Mouse (Mus musculus) kidney, postnatal 0 days (tissue): ENCODE measurements around the gene Mpst. TPM values are rescaled to one million over a fixed set of nuclear protein-coding genes. Genes with fewer than 3 reads are reported as not detected.

ENCODE experiments used
- ATAC-seq: fragments of 200-750 bp; cut with Nextera tagmentation; replicated peaks from 2 replicates; pipeline ENCODE4 v1.8.0; 2017; ENCODE audit warnings: low read depth, moderate number of reproducible peaks, moderate TSS enrichment, moderate library complexity; ENCODE audit not compliant: low FRiP score
- DNase-seq: peaks from one replicate; pipeline ENCODE4 v3.0.0-alpha.2; 2016; ENCODE audit warnings: low spot score
- H3K27ac ChIP-seq: fragments of 300-500 bp; sonication (generic); 2 replicates; pipeline ENCODE4 v1.5.1; 2014; ENCODE audit warnings: mild to moderate bottlenecking
- H3K27me3 ChIP-seq: fragments of 300-500 bp; sonication (generic); 2 replicates; pipeline ENCODE4 v1.6.1; 2014; ENCODE audit warnings: low read length, mixed read lengths; ENCODE audit not compliant: insufficient read depth
- H3K36me3 ChIP-seq: fragments of 300-500 bp; sonication (generic); 2 replicates; pipeline ENCODE4 v1.6.1; 2014; ENCODE audit warnings: low read length, mixed read lengths; ENCODE audit not compliant: insufficient read depth
- H3K4me1 ChIP-seq: fragments of 300-500 bp; sonication (generic); replicated peaks from 2 replicates; pipeline ENCODE4 v1.6.1; 2014; ENCODE audit warnings: antibody characterized with exemption, low read length, mixed read lengths; ENCODE audit not compliant: insufficient read depth
- H3K4me2 ChIP-seq: fragments of 300-500 bp; sonication (generic); 2 replicates; pipeline ENCODE4 v1.6.1; 2014; ENCODE audit warnings: mild to moderate bottlenecking, low read length, moderate library complexity, mixed read lengths
- H3K4me3 ChIP-seq: fragments of 300-500 bp; sonication (generic); replicated peaks from 2 replicates; pipeline ENCODE4 v1.5.1; 2014; ENCODE audit warnings: low read depth, low read length
- H3K9ac ChIP-seq: fragments of 300-500 bp; sonication (generic); 2 replicates; pipeline ENCODE4 v1.6.1; 2014; ENCODE audit warnings: low read depth, low read length
- H3K9me3 ChIP-seq: fragments of 300-500 bp; sonication (generic); replicated peaks from 2 replicates; pipeline ENCODE4 v1.6.1; 2016; ENCODE audit warnings: low read length, inconsistent platforms, mixed read lengths
- CTCF ChIP-seq: IDR thresholded peaks from 2 replicates; pipeline ENCODE4 v1.5.1; 2016; ENCODE audit warnings: antibody characterized with exemption, low read depth, mild to moderate bottlenecking, moderate library complexity
- WGBS: fragments of 180-500 bp; shearing (Covaris S2); extraction: QIAGEN DNeasy Blood & Tissue Kit; methylation state at CpG from one replicate; pipeline ENCODE4 v1.1.7; 2014; 5-methylcytosine and 5-hydroxymethylcytosine counted together
- polyA plus RNA-seq: library from polyadenylated mRNA; unstranded; fragments of >200 nt; fragmentation: Nextera tagmentation; extraction: Ambion mirVana; gene quantifications from 2 replicates; pipeline ENCODE4 v1.2.1, GENCODE M21; 2015

The Mpst gene
- polyA plus RNA-seq, 1 experiment from 2014 or later, result 4.6 TPM

GRCm38 (mm10) chr15:78431541-78432121, 25.4 kb downstream of the Mpst start:
- Histone ChIP-seq H3K27ac (peak overlapping the region; percentile 71), H3K4me2 (no peak overlapping the region), H3K36me3 (peaks cover 14% of the 10 kb centered on the region; the same call in 1 of the 2 replicates), H3K9ac (no peak overlapping the region), H3K27me3 (no peaks in the 10 kb centered on the region), H3K4me1 (peaks cover 23% of the 10 kb centered on the region), H3K9me3 (no peaks in the 10 kb centered on the region), H3K4me3 (no peak overlapping the region)
- WGBS, result 77% methylated on average over 7 of the region's 7 CpGs
- ATAC-seq (peak; percentile 44; the same call in 1 of the 2 replicates), DNase-seq (no peak)
- TF ChIP-seq CTCF, result no peak

- peaks cover 24% of the 10 kb centered on the region for H3K4me1 ChIP-seq
Observed at GRCm38 (mm10) chr15:78434896-78435520, 28.8 kb downstream of the Mpst start.

GRCm38 (mm10) chr15:78435681-78436080, 29.5 kb downstream of the Mpst start:
- no peak for ATAC-seq
- Histone ChIP-seq H3K4me2 (no peak overlapping the region), H3K4me3 (no peak overlapping the region), H3K9me3 (no peaks in the 10 kb centered on the region), H3K27ac (no peak overlapping the region), H3K4me1 (peaks cover 20% of the 10 kb centered on the region), H3K9ac (no peak overlapping the region), H3K27me3 (no peaks in the 10 kb centered on the region), H3K36me3 (peaks cover 14% of the 10 kb centered on the region; the same call in 1 of the 2 replicates)
- TF ChIP-seq CTCF, result no peak
- WGBS, result 63% methylated on average over 11 of the region's 11 CpGs
- no peak for DNase-seq

More at GRCm38 (mm10) chr15:78434896-78435520, 28.8 kb downstream of the Mpst start:
- Histone ChIP-seq H3K4me2 (no peak overlapping the region), H3K36me3 (peaks cover 14% of the 10 kb centered on the region; the same call in 1 of the 2 replicates), H3K9ac (no peak overlapping the region), H3K27me3 (no peaks in the 10 kb centered on the region), H3K9me3 (no peaks in the 10 kb centered on the region), H3K27ac (no peak overlapping the region), H3K4me3 (no peak overlapping the region)
- WGBS, result 31% methylated on average over 6 of the region's 6 CpGs
- ATAC-seq, result no peak
- peak; percentile 77 for DNase-seq
- TF ChIP-seq CTCF, result peak; percentile 79

GRCm38 (mm10) chr15:78436380-78437192, 30.4 kb downstream of the Mpst start:
- H3K27ac ChIP-seq, result peak overlapping the region; percentile 36; the same call in 1 of the 2 replicates
- peaks cover 15% of the 10 kb centered on the region for H3K4me1 ChIP-seq
- H3K36me3 ChIP-seq, result peaks cover 14% of the 10 kb centered on the region; the same call in 1 of the 2 replicates
- H3K4me3 ChIP-seq, result 0 out of 2 replicates have a peak overlapping the region, but pooled peaks have one; percentile 6
- peak overlapping the region; percentile 49; the same call in 1 of the 2 replicates for H3K9ac ChIP-seq
- no peaks in the 10 kb centered on the region for H3K27me3 ChIP-seq
- H3K9me3 ChIP-seq, result no peaks in the 10 kb centered on the region
- peak; percentile 94 for DNase-seq
- peak overlapping the region; percentile 64 for H3K4me2 ChIP-seq
- ATAC-seq, result peak; percentile 50
- peak; percentile 61 for TF ChIP-seq CTCF
- WGBS, result 7% methylated on average over 28 of the region's 32 CpGs

- ATAC-seq, result peak; percentile 9; the same call in 1 of the 2 replicates
- TF ChIP-seq CTCF, result no peak
- 23% methylated on average over 22 of the region's 23 CpGs for WGBS
Observed at GRCm38 (mm10) chr15:78437237-78438017, 31.2 kb downstream of the Mpst start.

More at GRCm38 (mm10) chr15:78437237-78438017, 31.2 kb downstream of the Mpst start:
- Histone ChIP-seq H3K9ac (peak overlapping the region; percentile 49; the same call in 1 of the 2 replicates), H3K27me3 (no peaks in the 10 kb centered on the region), H3K4me3 (0 out of 2 replicates have a peak overlapping the region, but pooled peaks have one; percentile 6), H3K9me3 (no peaks in the 10 kb centered on the region), H3K4me1 (peaks cover 15% of the 10 kb centered on the region), H3K4me2 (peak overlapping the region; percentile 64), H3K36me3 (0 out of 2 replicates have a peak, but pooled peaks cover 9% of the 10 kb centered on the region), H3K27ac (peak overlapping the region; percentile 61)
- no peak for DNase-seq
